Mouse (Mus musculus) skeletal muscle tissue, adult 2 months (tissue): ENCODE measurements around the gene Cyth1.

Experiments
- DNase-seq: peaks from one replicate; pipeline ENCODE4 v3.0.0-alpha.2; 2012; ENCODE audit warnings: low read depth, low spot score

Cyth1 gene

GRCm38 (mm10) chr11:118200834-118201830 is 47.3 kb downstream of the Cyth1 start:
- DNase-seq = no peak

- no peak for DNase-seq
Measured at GRCm38 (mm10) chr11:118198296-118198600, 50.1 kb downstream of the Cyth1 start.

DNA sequence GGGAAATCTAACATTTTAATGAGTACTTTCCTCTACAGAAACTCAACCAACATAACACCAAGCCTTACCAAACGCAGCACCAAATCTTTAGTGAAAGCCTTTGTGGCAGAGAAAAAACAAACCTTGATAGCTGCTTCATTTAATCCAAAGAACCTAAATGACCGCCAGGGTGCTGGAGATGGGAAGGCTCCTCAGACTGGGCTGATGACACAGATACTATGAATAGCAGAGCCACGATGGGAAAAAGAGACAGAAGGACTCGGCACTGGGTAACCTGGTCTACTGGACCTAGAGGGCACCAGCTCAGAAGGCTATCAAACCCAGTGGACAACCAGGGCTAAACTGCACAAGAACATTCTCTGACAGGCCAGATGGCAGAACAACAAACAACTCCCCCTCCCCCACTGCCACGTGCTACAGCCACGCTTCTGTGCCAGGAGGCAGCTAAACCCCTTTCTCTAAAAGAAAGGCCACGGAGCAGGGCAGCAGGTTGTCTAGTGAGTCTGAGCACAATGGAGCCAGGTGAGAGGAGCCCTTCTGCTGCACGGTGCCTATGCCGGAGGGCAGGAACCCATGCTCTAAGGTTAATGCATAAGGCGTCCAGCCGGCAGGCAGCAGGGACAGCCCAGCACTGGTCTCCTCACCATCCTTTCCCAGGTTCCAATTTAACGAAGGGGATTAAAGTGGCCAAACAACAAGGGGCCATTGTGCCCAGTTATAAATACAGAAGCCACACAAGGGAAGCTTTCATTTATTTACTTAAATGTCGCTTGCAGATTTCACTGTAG is 50.7 kb downstream of the Cyth1 start:
- DNase-seq = no peak

DNA sequence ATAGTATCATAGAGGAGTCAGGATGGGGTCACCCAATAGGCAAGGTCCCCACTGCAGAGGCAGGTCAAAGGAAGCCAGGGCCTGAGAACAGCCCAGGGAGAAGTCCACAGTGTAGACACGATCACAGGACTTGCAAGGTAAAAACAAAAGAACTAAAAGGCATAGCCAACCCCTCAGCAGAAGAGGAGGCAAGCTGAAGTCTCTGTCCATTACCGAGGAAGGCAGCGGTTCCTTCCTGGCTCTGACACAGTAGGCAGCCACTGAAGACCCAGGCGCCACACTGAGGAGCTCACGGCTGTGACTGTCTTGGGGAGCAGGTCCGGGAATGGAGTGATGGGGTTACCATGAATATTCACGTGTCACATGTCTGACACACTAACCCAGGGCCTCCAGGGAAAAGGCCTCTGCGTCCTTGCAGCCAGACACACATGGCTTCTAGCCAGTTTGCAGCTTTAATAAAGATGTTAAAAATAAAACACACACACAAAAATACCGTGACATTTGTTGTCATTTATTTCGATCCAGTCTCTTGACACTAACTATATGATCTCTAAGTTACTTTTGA is 51.5 kb downstream of the Cyth1 start:
- no peak for DNase-seq

GRCm38 (mm10) chr11:118193390-118194147 is 54.8 kb downstream of the Cyth1 start:
- peak; percentile 86 for DNase-seq

GRCm38 (mm10) chr11:118192973-118193372 is 55.4 kb downstream of the Cyth1 start:
- no peak for DNase-seq

- no peak for DNase-seq
Measured at GRCm38 (mm10) chr11:118182768-118183167, 65.6 kb downstream of the Cyth1 start.

GRCm38 (mm10) chr11:118182353-118182752 is 66.0 kb downstream of the Cyth1 start:
- no peak for DNase-seq

- DNase-seq = no peak
Measured at GRCm38 (mm10) chr11:118180199-118180598, 68.2 kb downstream of the Cyth1 start.

- DNase-seq = no peak
Measured at GRCm38 (mm10) chr11:118178236-118178635, 70.2 kb downstream of the Cyth1 start.

DNA sequence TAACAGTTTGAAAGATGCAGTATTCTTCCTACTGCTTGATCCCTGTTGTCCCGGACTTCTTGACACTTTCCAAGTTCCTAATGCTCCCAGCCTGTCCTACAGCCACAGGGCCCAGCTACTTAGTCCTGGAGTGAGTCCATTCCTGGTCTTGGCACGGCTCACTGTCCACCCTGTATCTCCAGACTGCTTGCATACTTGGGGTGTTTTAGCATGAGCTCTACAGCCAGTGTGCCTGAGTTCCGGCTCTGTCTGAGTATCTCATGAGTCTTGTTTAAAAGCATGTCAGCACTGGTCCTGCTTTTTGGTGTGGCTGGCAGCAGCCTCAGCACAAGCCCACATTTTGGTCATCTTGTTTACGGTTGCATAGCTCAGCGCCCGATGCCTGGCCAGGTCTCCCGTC is 73.6 kb downstream of the Cyth1 start:
- no peak for DNase-seq

DNA sequence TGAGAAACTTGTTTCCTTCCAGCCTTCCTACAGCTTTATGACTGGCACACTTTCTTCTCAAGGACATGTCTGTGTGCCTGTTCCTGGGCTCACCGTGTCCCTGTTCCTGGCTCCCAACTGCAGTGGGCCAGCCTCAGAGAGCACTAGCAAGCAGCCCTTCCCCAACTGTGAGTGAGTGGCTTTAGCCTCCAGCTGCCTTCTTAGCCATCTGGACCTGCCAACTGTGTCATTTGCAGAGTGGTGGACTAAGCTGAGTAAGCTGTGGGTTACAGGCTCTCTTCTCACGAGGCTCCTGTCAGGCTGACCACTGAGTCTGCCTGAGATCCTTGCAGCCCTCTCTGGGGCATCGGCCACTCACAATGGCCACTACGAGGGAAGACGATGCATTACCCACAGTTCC is 75.6 kb downstream of the Cyth1 start:
- no peak for DNase-seq

- DNase-seq = no peak
Measured at GRCm38 (mm10) chr11:118170333-118170732, 78.1 kb downstream of the Cyth1 start.

GRCm38 (mm10) chr11:118168714-118169113 is 79.7 kb downstream of the Cyth1 start:
- DNase-seq = no peak

DNA sequence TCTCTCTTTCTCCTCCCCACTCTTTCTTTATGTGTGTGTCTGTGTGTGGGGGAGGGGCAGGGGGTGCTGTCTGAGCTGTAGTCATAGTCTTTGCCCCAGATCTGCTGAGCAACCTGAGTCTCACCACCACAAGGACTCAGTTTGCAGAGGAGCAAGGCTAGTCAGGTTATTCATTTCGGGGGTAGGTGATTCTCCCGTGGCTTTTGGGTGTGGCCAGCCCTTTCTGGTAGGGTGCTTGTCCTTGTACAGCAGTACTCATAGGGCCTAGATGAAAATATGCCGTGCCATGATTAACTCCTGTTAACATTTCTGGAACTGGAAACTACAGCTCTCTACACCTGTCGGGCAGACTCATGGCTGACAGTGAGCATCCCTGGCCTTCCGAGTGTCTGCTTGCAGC is 81.8 kb downstream of the Cyth1 start:
- no peak for DNase-seq

- DNase-seq = no peak
Measured at GRCm38 (mm10) chr11:118165681-118166080, 82.7 kb downstream of the Cyth1 start.

DNA sequence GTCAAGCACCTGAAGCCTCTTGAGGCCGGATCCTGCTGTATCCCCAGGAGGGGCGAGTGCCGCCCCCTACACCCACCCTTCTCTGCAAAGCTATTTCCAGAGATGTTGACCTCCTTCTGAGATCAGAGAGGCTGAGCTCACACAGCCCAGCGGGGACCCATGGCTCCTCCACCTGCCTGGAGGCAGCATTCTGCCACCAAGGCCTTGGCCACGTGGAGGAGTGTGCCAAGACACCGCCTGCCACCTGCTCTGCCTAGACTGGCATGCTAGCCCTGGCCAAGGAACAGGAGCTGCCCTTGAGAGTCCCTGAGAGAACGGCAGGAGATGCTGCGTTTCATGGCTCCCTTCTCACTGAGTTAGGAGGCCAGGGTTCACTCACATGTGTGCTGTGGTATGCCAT is 83.8 kb downstream of the Cyth1 start:
- DNase-seq = no peak

DNA sequence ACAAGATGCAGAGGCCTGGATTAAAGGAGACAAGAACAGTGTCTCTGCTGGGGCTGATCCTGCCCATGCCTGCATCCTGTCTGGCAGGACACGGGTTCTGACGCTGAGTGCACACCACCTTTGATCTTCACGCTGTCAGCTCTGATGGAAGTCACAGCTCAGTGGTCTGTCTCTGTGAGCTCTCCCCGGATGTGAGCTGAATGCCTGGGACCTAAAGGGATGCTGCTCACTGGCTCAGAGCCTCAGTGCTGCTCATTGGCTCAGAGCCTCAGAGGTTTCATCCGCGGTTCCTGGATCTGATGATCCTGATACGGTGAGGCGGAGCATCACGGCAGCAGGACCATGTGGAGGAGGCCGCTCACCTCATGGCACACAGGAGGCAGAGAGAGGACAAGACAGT is 86.1 kb downstream of the Cyth1 start:
- no peak for DNase-seq

- no peak for DNase-seq
Measured at GRCm38 (mm10) chr11:118161240-118161639, 87.2 kb downstream of the Cyth1 start.

GRCm38 (mm10) chr11:118160763-118161162 is 87.6 kb downstream of the Cyth1 start:
- no peak for DNase-seq

DNA sequence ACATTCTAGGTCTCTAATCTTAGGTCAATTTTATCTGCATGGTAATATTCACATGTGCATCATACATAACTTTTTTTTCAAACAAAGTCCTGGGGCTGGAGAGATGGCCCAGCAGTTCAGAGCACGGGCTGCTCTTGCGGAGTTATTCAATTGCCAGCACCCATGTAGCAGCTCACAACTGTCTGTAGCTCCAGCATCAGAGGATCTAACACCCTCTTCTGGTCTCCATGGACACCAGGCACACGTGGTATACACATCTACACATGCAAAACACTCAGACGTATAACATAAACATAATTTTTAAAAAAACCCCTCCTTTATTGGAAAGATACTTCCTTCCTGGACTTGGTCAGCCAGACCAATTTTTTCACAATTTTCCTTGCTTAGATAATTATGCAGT is 89.6 kb downstream of the Cyth1 start:
- no peak for DNase-seq
